In the genomic region with DNA sequence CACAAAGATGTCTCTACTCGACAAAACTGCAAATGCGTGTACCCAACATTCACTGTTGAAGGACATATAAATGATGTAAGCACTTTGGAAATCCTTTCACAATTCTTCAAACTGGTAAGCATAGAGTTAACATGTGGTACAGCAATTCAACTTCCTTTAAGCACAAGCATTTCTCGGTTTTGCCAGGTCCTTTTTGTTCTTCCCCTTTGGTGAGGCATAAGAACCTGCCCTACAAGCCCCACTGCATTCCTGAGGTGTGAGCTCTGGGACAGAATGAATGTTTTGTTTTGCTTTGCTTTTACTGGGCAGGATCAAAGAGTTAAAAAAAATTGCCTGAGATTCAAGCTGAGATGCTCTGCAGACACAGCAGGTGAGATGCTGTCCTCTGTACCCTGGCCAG, we compare ENCODE assay signal across 12 mouse cellular contexts.
DNase-seq lines count a peak whose midpoint lies in the region; ATAC-seq lines count a peak whose summit lies in the region.
"Had no signal": no experiment of that assay in that cellular context is flagged by ENCODE, and none has a peak within 500 bp of the region (broad histone marks: within the 10 kb centered on the region; RNA-seq: fewer than 3 reads in every experiment).

No protein-coding gene starts in this region.

- WGBS in embryonic facial prominence, embryonic 13.5 days = 47% methylated on average over 3 of the region's 3 CpGs
- WGBS in limb, embryonic 13.5 days = 49% methylated on average over 3 of the region's 3 CpGs

- no peaks in the 10 kb centered on the region for H3K9me3 ChIP-seq in embryonic facial prominence, embryonic 13.5 days
- no peaks in the 10 kb centered on the region for H3K9me3 ChIP-seq in limb, embryonic 13.5 days
- H3K9me3 ChIP-seq: hindbrain, embryonic 15.5 days; midbrain, embryonic 13.5 days had no signal

- intact Hi-C loops in left cerebral cortex, postnatal 4 days (cut with DNase I) = no loop called here
- intact Hi-C loops in left cerebral cortex, postnatal 36 days (cut with DNase I) = no loop called here

- no peaks in the 10 kb centered on the region for H3K36me3 ChIP-seq in embryonic facial prominence, embryonic 13.5 days
- no peaks in the 10 kb centered on the region for H3K36me3 ChIP-seq in limb, embryonic 13.5 days
- H3K36me3 ChIP-seq: hindbrain, embryonic 15.5 days; midbrain, embryonic 13.5 days had no signal

- H3K4me2 ChIP-seq in embryonic facial prominence, embryonic 13.5 days = no peak overlapping the region
- no peak overlapping the region for H3K4me2 ChIP-seq in limb, embryonic 13.5 days (replicated peaks)
- H3K4me2 ChIP-seq: hindbrain, embryonic 15.5 days; midbrain, embryonic 13.5 days had no signal

- H3K27me3 ChIP-seq in embryonic facial prominence, embryonic 13.5 days = no peaks in the 10 kb centered on the region
- no peaks in the 10 kb centered on the region for H3K27me3 ChIP-seq in limb, embryonic 13.5 days
- H3K27me3 ChIP-seq: CH12.LX; hindbrain, embryonic 15.5 days; midbrain, embryonic 13.5 days had no signal

- H3K9ac ChIP-seq in embryonic facial prominence, embryonic 13.5 days = no peak overlapping the region
- H3K9ac ChIP-seq in limb, embryonic 13.5 days = no peak overlapping the region
- H3K9ac ChIP-seq: hindbrain, embryonic 15.5 days; midbrain, embryonic 13.5 days had no signal

- peak; percentile 38 for DNase-seq in left cerebral cortex, postnatal 4 days
- DNase-seq in left cerebral cortex, postnatal 36 days (ENCODE audit: low spot score in 2 of 2) = no peak
- peak; percentile 19 for DNase-seq in urinary bladder, postnatal 10 days (ENCODE audit: low spot score)
- no peak for DNase-seq in left cerebral cortex, adult 8-10 months (ENCODE audit: low spot score in 2 of 2)
- no peak for DNase-seq in right cerebral cortex, postnatal 14 days
- no peak for DNase-seq in testis, postnatal 10 days (ENCODE audit: low spot score)
- DNase-seq: heart, adult 11 months had no signal

- ATAC-seq in embryonic facial prominence, embryonic 13.5 days (ENCODE audit: insufficient number of reproducible peaks, insufficient read depth, low FRiP score, low TSS enrichment, low read depth) = peak; percentile 78
- ATAC-seq in limb, embryonic 13.5 days (ENCODE audit: low FRiP score, low read depth) = peak; percentile 61; the same call in 1 of the 2 replicates
- ATAC-seq: midbrain, embryonic 13.5 days had no signal

- no peak overlapping the region for H3K27ac ChIP-seq in embryonic facial prominence, embryonic 13.5 days
- H3K27ac ChIP-seq in limb, embryonic 13.5 days = no peak overlapping the region
- H3K27ac ChIP-seq: hindbrain, embryonic 15.5 days; midbrain, embryonic 13.5 days had no signal

- no peaks in the 10 kb centered on the region for H3K4me1 ChIP-seq in embryonic facial prominence, embryonic 13.5 days
- no peaks in the 10 kb centered on the region for H3K4me1 ChIP-seq in limb, embryonic 13.5 days
- H3K4me1 ChIP-seq: hindbrain, embryonic 15.5 days; midbrain, embryonic 13.5 days had no signal

- H3K4me3 ChIP-seq in embryonic facial prominence, embryonic 13.5 days = no peak overlapping the region
- no peak overlapping the region for H3K4me3 ChIP-seq in limb, embryonic 13.5 days
- H3K4me3 ChIP-seq: hindbrain, embryonic 15.5 days; midbrain, embryonic 13.5 days had no signal

Comparison
In these comparisons a context has a peak if more than half of its experiments do, and no peak if none do; other contexts are left out.
1. DNase-seq: peak in left cerebral cortex, postnatal 4 days (single experiment) and urinary bladder, postnatal 10 days (single experiment); none in left cerebral cortex, postnatal 36 days (0 of 2), left cerebral cortex, adult 8-10 months (0 of 2), right cerebral cortex, postnatal 14 days (single experiment) and testis, postnatal 10 days (single experiment).